Mouse (Mus musculus) bone marrow, adult 2 months (tissue): ENCODE measurements around the gene Hsf5.

ENCODE experiments used
- CTCF ChIP-seq: fragments of 200-500 bp; IDR thresholded peaks from 2 replicates; pipeline ENCODE4 v1.5.1; 2011; ENCODE audit warnings: low read length, control low read depth; ENCODE audit not compliant: control insufficient read depth, insufficient read depth
- POLR2A ChIP-seq: fragments of 200-500 bp; IDR thresholded peaks from 2 replicates; pipeline ENCODE4 v1.6.1; 2011; ENCODE audit warnings: low read depth, mild to moderate bottlenecking, control low read depth, low read length, borderline replicate concordance; ENCODE audit not compliant: control insufficient read depth

GRCm38 (mm10) chr11:87707570-87707969 is 90.6 kb downstream of the Hsf5 start:
- no peak for TF ChIP-seq CTCF
- TF ChIP-seq POLR2A: no peak
